Mouse (Mus musculus) liver, embryonic 14.5 days (tissue): ENCODE data around the gene Nucks1.
A peak's percentile ranks its signal among the peaks of the same experiment; 100 is the strongest.

Experiments used
- CTCF ChIP-seq: IDR thresholded peaks from 2 replicates; pipeline ENCODE4 v1.5.1; 2016; ENCODE audit warnings: antibody characterized with exemption, low read depth, control low read depth
- EP300 ChIP-seq: IDR thresholded peaks from 2 replicates; pipeline ENCODE4 v1.6.1; 2016; ENCODE audit warnings: antibody characterized with exemption, low read depth

DNA sequence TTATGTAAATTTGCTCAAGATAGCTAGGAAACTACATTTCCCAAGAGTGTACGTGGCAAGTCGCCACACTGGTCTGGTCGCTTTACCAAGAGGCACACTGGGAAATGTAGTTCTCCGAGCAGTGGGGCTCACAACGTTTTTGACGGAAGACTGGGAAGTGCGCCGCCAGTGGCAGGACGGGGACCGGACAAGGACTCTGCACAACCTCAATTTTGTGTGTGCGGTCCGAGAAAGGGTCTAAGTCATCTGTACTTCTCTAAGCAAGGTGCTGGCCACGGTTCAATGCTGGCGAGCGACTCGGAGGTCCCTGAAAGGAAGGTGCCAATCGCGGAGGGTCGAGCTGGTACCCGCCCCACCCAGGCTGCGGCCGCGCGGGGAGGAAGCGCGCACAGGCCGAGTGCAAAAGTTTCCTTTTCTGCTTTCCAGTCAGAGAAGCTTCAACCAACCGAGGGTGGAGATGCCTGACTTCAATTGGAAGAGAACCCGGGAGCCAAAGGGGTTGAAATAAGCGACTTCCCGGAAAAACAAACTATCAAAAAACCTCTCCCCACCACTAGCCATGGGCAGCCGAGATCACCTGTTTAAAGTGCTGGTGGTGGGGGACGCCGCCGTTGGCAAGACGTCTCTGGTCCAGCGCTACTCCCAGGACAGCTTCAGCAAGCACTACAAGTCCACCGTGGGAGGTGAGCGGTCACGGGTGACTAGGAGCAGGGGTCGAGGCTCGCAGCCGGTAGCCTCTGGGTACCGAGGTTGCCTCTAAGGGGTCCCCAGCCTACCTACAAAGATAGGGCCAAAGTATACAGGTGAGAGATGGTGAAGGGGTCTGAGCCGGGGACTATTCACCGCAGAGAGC is 43.0 kb upstream of the Nucks1 start, which contains the start of gene Rab29:
- TF ChIP-seq CTCF = peak; percentile 92
- TF ChIP-seq EP300 = no peak
